Mouse (Mus musculus) stomach, embryonic 16.5 days (tissue): Measurements from ENCODE around the gene Szt2. TPM values are rescaled to one million over a fixed set of nuclear protein-coding genes. Genes with fewer than 3 reads are reported as not detected.

Experiments used
- ATAC-seq: fragments of 200-750 bp; cut with Nextera tagmentation; 2 replicates; pipeline ENCODE4 v1.8.0; 2017; ENCODE audit warnings: moderate number of reproducible peaks, moderate TSS enrichment; ENCODE audit not compliant: insufficient read depth, low FRiP score
- H3K27ac ChIP-seq: fragments of 300-500 bp; sonication (generic); 2 replicates; pipeline ENCODE4 v1.5.1; 2014; ENCODE audit warnings: low read length
- H3K27me3 ChIP-seq: fragments of 300-500 bp; sonication (generic); 2 replicates; pipeline ENCODE4 v1.6.1; 2014; ENCODE audit warnings: low read length, control low read depth, mixed read lengths; ENCODE audit not compliant: control insufficient read depth, insufficient read depth
- H3K36me3 ChIP-seq: fragments of 300-500 bp; sonication (generic); 2 replicates; pipeline ENCODE4 v1.6.1; 2014; ENCODE audit warnings: low read length; ENCODE audit not compliant: control insufficient read depth, insufficient read depth
- H3K4me1 ChIP-seq: fragments of 300-500 bp; sonication (generic); 2 replicates; pipeline ENCODE4 v1.6.1; 2014; ENCODE audit warnings: low read length, control low read depth, mixed read lengths; ENCODE audit not compliant: control insufficient read depth, insufficient read depth
- H3K4me2 ChIP-seq: fragments of 300-500 bp; sonication (generic); 2 replicates; pipeline ENCODE4 v1.6.1; 2014; ENCODE audit warnings: low read depth, low read length, mixed read lengths
- H3K4me3 ChIP-seq: fragments of 300-500 bp; sonication (generic); replicated peaks from 2 replicates; pipeline ENCODE4 v1.5.1; 2014; ENCODE audit warnings: mild to moderate bottlenecking, low read length
- H3K9ac ChIP-seq: fragments of 300-500 bp; sonication (generic); 2 replicates; pipeline ENCODE4 v1.6.1; 2014; ENCODE audit warnings: low read length
- H3K9me3 ChIP-seq: fragments of 300-500 bp; sonication (generic); replicated peaks from 2 replicates; pipeline ENCODE4 v1.6.1; 2016; ENCODE audit warnings: low read length, control low read depth; ENCODE audit not compliant: control insufficient read depth
- WGBS: fragments of 180-500 bp; shearing (Covaris S2); extraction: QIAGEN DNeasy Blood & Tissue Kit; methylation state at CpG from one replicate; pipeline ENCODE4 v1.1.7; 2014; 5-methylcytosine and 5-hydroxymethylcytosine counted together
- polyA plus RNA-seq: library from polyadenylated mRNA; unstranded; fragments of >200 nt; fragmentation: Nextera tagmentation; extraction: Ambion mirVana; gene quantifications from 2 replicates; pipeline ENCODE4 v1.2.1, GENCODE M21; 2015

Szt2 gene
- polyA plus RNA-seq, 1 experiment from 2014 or later = 6.7 TPM

DNA sequence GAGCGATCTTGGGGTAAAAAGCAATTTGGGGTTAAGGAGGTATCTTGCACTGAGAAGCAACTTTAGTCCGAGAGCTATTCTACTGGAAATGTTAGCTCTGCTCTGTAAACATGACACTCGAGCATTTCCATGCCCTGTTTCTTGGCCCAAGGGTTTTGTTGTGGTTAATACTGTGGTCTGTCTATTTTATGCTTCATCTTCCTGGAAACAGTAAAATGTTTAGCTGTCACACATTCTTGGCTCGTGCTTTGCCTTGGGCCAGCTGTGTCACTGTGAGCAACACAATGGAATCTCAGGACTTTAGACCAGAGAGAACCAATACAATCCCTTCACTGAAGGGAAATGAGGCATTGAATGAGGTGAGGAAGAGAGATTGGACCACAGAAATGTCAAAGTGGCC, 77.3 kb downstream of the Szt2 start:
- ATAC-seq = no peak
- WGBS = 27% methylated on average over 4 of the region's 4 CpGs

DNA sequence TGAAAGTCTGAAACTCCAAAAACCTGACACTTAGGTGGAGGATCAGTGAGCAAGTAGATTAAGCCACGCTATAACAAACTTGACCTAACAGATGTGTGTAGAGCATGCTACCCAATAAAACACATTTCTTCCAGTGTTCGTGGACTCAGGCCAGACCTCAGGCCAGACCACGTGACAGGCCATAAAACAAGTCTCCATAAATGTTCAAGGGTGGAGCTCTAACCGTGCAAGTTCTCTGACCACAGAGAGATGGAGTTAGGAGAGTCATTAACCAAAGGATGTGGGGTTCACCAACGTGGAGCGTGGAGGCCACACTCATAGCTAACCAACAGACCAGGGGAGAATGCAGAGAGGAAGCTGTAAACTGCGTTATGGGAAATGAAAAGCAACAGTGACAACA, 82.6 kb downstream of the Szt2 start:
- ATAC-seq = 0 out of 2 replicates have a peak, but pooled peaks have one; percentile 33
- H3K9me3 ChIP-seq = no peaks in the 10 kb centered on the region
- no peak overlapping the region for H3K9ac ChIP-seq
- H3K36me3 ChIP-seq = no peaks in the 10 kb centered on the region
- H3K27ac ChIP-seq = no peak overlapping the region
- 58% methylated on average over 7 of the region's 7 CpGs for WGBS
- H3K27me3 ChIP-seq = no peaks in the 10 kb centered on the region
- H3K4me1 ChIP-seq = peaks cover 3% of the 10 kb centered on the region
- H3K4me2 ChIP-seq = no peak overlapping the region
- no peak overlapping the region for H3K4me3 ChIP-seq

More for the DNA sequence above, 77.3 kb downstream of the Szt2 start:
- Histone ChIP-seq H3K4me3 (no peak overlapping the region), H3K27me3 (no peaks in the 10 kb centered on the region), H3K9ac (no peak overlapping the region), H3K4me1 (peaks cover 9% of the 10 kb centered on the region), H3K4me2 (no peak overlapping the region), H3K9me3 (no peaks in the 10 kb centered on the region), H3K36me3 (no peaks in the 10 kb centered on the region), H3K27ac (peak overlapping the region; percentile 55; the same call in 1 of the 2 replicates)

DNA sequence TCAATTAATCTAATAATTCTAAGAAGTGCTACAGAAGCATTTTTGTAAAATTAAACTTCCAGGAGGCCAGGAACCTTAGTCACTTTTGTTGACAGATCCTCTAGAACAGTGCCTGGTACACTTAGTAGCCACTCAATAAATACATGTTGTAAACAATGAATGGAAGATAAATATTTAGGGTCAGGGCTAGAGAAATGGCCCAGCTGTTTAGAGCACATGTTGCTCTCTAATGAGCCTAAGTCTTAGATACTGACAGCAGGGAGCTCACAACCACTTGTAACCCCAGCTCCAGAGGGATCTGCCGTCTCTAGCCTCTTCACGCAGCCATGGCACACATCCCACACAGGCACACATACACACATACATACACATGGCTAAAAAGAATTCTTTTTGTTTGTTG, 88.4 kb downstream of the Szt2 start:
- H3K4me2 ChIP-seq = no peak overlapping the region
- H3K36me3 ChIP-seq = no peaks in the 10 kb centered on the region
- ATAC-seq = peak; percentile 22; the same call in 1 of the 2 replicates
- no peaks in the 10 kb centered on the region for H3K9me3 ChIP-seq
- no peak overlapping the region for H3K4me3 ChIP-seq
- WGBS = 63% methylated on average over 2 of the region's 2 CpGs
- no peak overlapping the region for H3K9ac ChIP-seq
- no peaks in the 10 kb centered on the region for H3K4me1 ChIP-seq
- no peaks in the 10 kb centered on the region for H3K27me3 ChIP-seq
- H3K27ac ChIP-seq = no peak overlapping the region

DNA sequence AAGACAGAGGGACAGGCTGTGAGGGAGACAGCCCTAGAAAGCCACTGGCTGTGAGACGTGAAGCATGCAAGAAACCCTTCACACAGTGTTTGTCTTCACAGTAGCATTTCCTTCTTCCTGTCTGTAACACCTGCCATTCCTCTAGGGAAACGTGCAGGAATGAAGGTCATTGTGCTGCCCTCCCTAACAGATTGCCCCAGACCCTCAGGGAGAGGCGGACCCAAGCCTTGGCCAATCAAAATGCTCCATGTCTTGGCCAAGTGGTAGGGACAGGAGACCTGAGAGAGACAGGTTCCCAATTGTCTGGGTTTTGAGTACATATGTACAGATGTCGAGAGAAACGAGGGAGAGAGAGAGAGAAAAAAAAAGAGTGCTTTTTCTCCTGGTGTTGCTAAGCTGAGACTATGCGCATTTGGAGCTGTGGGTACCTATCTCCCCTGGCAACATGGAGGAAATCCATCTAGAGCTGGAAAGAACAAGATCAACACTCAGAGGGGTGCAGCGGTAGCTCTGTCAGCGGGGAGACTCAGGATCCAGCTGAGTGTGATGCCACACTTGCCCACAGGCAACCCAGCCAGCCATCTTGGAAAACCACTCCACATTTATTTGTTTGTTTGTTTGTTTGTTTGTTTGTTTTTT, 89.2 kb downstream of the Szt2 start:
- Histone ChIP-seq H3K27me3 (no peaks in the 10 kb centered on the region), H3K36me3 (no peaks in the 10 kb centered on the region), H3K9me3 (no peaks in the 10 kb centered on the region), H3K4me1 (no peaks in the 10 kb centered on the region), H3K9ac (0 out of 2 replicates have a peak overlapping the region, but pooled peaks have one; percentile 4), H3K27ac (no peak overlapping the region; the same call in 1 of the 2 replicates), H3K4me3 (no peak overlapping the region), H3K4me2 (0 out of 2 replicates have a peak overlapping the region, but pooled peaks have one; percentile 9)
- peak; percentile 68 for ATAC-seq
- WGBS = 29% methylated on average over 8 of the region's 8 CpGs

DNA sequence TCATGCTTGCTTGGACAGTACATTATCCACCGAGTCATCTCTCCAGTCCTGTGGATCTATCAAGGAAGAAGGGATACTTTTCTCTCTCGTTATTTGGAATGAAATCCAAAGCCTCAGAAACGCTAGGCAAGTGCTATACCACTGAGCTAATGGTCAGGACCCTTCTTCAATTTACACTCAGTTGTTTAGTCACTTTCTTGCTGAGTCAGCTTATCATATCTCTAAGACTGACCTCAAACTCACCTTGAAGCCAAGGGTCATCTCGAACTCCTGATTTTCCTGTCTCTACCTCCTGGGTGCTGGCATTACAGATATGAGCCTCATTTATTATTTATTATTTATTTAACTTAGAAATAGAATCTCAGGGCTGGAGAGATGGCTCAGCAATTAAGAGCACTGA, 92.4 kb downstream of the Szt2 start:
- ATAC-seq = no peak
- no peak overlapping the region for H3K4me3 ChIP-seq
- H3K4me2 ChIP-seq = no peak overlapping the region
- no peaks in the 10 kb centered on the region for H3K4me1 ChIP-seq
- H3K27ac ChIP-seq = no peak overlapping the region
- no peaks in the 10 kb centered on the region for H3K9me3 ChIP-seq
- WGBS = 74% methylated on average over 4 of the region's 4 CpGs
- no peaks in the 10 kb centered on the region for H3K36me3 ChIP-seq
- H3K27me3 ChIP-seq = no peaks in the 10 kb centered on the region
- no peak overlapping the region for H3K9ac ChIP-seq

DNA sequence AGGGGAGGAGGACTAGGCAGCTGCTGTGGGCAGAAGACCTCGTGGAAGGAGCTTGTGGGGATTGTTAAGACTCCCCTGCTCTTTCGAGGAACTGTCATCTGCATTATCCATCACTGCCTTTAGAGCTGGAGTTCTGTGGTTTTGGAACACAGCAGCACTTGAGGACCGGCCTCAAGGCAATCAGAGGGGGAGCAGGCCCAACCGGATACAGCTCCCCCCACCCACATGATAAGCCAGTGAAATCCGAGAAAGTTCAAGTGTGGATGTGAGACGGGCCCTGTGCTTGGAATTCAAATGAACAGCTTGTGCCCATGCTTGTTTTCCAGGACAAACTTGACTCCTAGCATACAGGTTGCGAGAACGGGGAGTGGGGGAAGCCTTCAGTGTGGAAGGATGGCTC, 93.8 kb downstream of the Szt2 start:
- WGBS = 27% methylated on average over 8 of the region's 8 CpGs

More for the DNA sequence above, 93.8 kb downstream of the Szt2 start:
- H3K27me3 ChIP-seq = no peaks in the 10 kb centered on the region
- H3K36me3 ChIP-seq = no peaks in the 10 kb centered on the region
- no peak overlapping the region for H3K27ac ChIP-seq
- no peak overlapping the region for H3K9ac ChIP-seq
- ATAC-seq = no peak
- no peaks in the 10 kb centered on the region for H3K4me1 ChIP-seq
- H3K4me3 ChIP-seq = no peak overlapping the region
- H3K4me2 ChIP-seq = no peak overlapping the region
- H3K9me3 ChIP-seq = no peaks in the 10 kb centered on the region

Other genes starting within 250 kb of the Szt2 start
- gene Kdm4a, start 229.2 kb downstream of the Szt2 start, polyA plus RNA-seq = 27.1 and 28.6 TPM in 2 replicates
- gene Ptprf, start 117.9 kb downstream of the Szt2 start, polyA plus RNA-seq = 86.0 and 93.0 TPM in 2 replicates
- 91.0 and 92.0 TPM in 2 replicates for gene Med8, start 64 bp upstream of the Szt2 start, polyA plus RNA-seq
- gene Elovl1, start 18.8 kb upstream of the Szt2 start, polyA plus RNA-seq = 171 and 204 TPM in 2 replicates
- gene Cdc20, start 28.1 kb upstream of the Szt2 start, polyA plus RNA-seq = 192 TPM in 2 replicates
- 0.48 and 0.50 TPM in 2 replicates for gene Mpl, start 48.2 kb upstream of the Szt2 start, polyA plus RNA-seq
- gene Tie1, start 80.8 kb upstream of the Szt2 start, polyA plus RNA-seq = 25.4 and 27.6 TPM in 2 replicates
- gene 2610528J11Rik, start 117.7 kb upstream of the Szt2 start, polyA plus RNA-seq = 31.8 and 36.6 TPM in 2 replicates
- gene Tmem125, start 134.8 kb upstream of the Szt2 start, polyA plus RNA-seq = 16.7 and 24.0 TPM in 2 replicates
- 0.25 TPM in 2 replicates for gene Cfap57, start 211.5 kb upstream of the Szt2 start, polyA plus RNA-seq
- gene Ebna1bp2, start 211.5 kb upstream of the Szt2 start, polyA plus RNA-seq = 117 and 120 TPM in 2 replicates
- not detected in 2 replicates for gene Olfr62, start 249.7 kb upstream of the Szt2 start, polyA plus RNA-seq